Mouse (Mus musculus) cerebellum, adult 2 months (tissue): Measurements from ENCODE around the gene Lrfn4. TPM values are rescaled to one million over a fixed set of nuclear protein-coding genes. Genes with fewer than 3 reads are reported as not detected.
"Not testable (repeated sequence)": the region's sequence is repeated elsewhere in the genome, so short reads cannot be mapped to it uniquely, and the experiment has no call there.

Experiments
- DNase-seq, 2 experiments: peaks; one replicate each; pipeline ENCODE4 v3.0.0; 2021
- H3K27ac ChIP-seq: fragments of 200-500 bp; 2 replicates; pipeline ENCODE4 v1.5.1; 2012; ENCODE audit warnings: low read length, control low read depth, inconsistent platforms; ENCODE audit not compliant: insufficient read depth
- H3K27me3 ChIP-seq: fragments of 200-500 bp; 2 replicates; pipeline ENCODE4 v1.6.1; 2012; ENCODE audit warnings: inconsistent platforms, mild to moderate bottlenecking, low read length, moderate library complexity; ENCODE audit not compliant: control insufficient read depth, insufficient read depth
- H3K4me1 ChIP-seq: fragments of 200-500 bp; 2 replicates; pipeline ENCODE4 v1.6.1; 2011; ENCODE audit warnings: low read length; ENCODE audit not compliant: control insufficient read depth, insufficient read depth
- H3K4me3 ChIP-seq: fragments of 200-500 bp; replicated peaks from 2 replicates; pipeline ENCODE3; 2011; ENCODE audit warnings: mild to moderate bottlenecking, low read depth, low read length, control low read depth; ENCODE audit not compliant: insufficient read depth
- CTCF ChIP-seq: fragments of 200-500 bp; IDR thresholded peaks from 2 replicates; pipeline ENCODE4 v1.5.1; 2011; ENCODE audit warnings: low read depth, mild to moderate bottlenecking, control low read depth, low read length, moderate library complexity, borderline replicate concordance; ENCODE audit not compliant: insufficient read depth
- POLR2A ChIP-seq: fragments of 200-500 bp; IDR thresholded peaks from 2 replicates; pipeline ENCODE4 v1.6.1; 2011; ENCODE audit warnings: low read length, control low read depth, borderline replicate concordance; ENCODE audit not compliant: insufficient read depth
- WGBS: fragments of 180-500 bp; shearing (Covaris S2); methylation state at CpG from one replicate; pipeline ENCODE4 v1.1.7; 2018; 5-methylcytosine and 5-hydroxymethylcytosine counted together
- polyA plus RNA-seq: library from polyadenylated mRNA; depleted of rRNA; stranded (reverse); fragments of >200 nt; gene quantifications from 2 replicates; pipeline ENCODE4 v1.2.3, GENCODE M21; 2012

Lrfn4 gene
- polyA plus RNA-seq, 1 experiment, result 25.7 TPM

DNA sequence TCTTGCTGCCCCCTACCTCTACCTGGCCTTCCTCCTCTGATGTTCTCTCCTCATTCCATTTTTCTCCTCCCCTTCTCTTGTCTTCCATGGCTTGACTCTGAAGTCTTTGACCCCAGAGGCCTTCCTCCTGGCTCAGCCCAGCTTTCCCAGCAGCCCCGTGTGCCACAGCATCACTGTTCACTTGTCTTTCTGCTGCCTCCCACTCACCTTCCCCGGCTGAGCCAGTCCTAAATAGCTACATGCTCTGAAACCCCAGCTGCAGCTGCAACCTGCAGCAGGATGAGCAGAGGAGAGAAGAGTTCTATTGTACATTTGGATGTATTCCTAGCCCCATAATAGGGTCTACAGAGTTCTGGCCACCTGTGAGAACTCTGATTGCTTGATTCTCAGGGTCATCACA is 28.0 kb downstream of the Lrfn4 start:
- DNase-seq, result no peak
- Histone ChIP-seq H3K4me1 (no peaks in the 10 kb centered on the region), H3K4me3 (no peak overlapping the region), H3K27ac (no peak overlapping the region), H3K27me3 (no peaks in the 10 kb centered on the region)
- TF ChIP-seq CTCF (no peak), POLR2A (no peak)
- WGBS, result 75% methylated on average over 2 of the region's 2 CpGs

DNA sequence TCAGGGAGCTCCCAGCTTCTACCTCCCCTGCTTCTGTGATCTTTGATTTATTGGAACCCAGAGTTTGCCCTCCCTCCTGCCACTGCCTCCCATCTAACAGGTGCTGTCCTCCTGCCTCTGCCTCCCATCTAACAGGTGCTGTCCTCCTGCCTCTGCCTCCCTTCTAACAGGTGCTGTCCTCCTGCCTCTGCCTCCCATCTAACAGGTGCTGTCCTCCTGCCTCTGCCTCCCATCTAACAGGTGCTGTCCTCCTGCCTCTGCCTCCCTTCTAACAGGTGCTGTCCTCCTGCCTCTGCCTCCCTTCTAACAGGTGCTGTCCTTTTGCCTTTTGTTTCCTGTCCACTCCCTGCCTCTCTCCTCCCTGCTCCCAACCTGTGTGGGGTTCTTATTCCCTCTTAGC is 28.7 kb downstream of the Lrfn4 start:
- not testable (repeated sequence) for DNase-seq, H3K4me1 ChIP-seq, H3K4me3 ChIP-seq, H3K27ac ChIP-seq, H3K27me3 ChIP-seq

DNA sequence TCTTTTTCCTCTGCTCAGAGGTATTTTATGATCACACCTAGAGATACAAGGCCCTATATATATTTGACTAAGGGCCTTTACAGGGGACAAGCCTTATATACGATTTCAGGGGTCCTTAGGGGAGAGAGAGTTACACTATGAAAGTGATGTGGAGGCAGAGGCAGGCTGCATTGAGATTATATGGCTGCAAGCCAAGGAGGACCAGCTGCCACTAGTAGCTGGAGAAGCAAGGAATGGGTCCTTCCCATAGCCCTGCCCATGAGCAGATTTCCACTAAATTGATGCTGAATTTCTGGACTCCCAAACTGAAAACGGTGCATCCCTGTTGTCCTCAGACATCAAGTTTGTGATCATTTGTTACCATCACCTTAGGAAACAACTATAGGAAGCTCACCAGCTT is 31.6 kb downstream of the Lrfn4 start:
- WGBS, result 15% methylated on average over 2 of the region's 2 CpGs
- no peak for DNase-seq

DNA sequence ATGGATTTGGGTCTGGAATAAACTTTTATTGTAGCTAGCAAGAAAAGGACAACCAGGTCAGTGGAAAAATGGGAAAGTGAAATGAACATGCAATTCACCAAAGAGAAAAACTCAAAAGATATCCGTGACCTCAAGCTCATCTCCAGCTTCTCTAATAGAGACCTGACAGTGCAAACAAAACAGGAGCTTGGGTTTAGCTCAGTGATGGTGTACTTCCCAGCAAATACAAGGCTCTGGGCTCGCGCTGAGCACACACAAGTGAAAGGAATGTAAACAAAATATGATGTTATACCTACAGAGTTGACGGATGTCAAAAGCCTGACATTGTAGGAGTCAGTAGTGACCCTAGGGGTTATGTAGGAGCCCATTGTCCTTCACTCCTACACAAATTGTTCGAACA is 36.2 kb downstream of the Lrfn4 start:
- no peak for DNase-seq
- Histone ChIP-seq H3K4me1 (peaks cover 9% of the 10 kb centered on the region; the same call in 1 of the 2 replicates), H3K4me3 (no peak overlapping the region), H3K27me3 (no peaks in the 10 kb centered on the region), H3K27ac (no peak overlapping the region)
- 90% methylated on average over 5 of the region's 5 CpGs for WGBS
- TF ChIP-seq POLR2A (no peak), CTCF (no peak)

More for the DNA sequence above, 31.6 kb downstream of the Lrfn4 start:
- TF ChIP-seq CTCF (no peak), POLR2A (no peak)
- peaks cover under 1% of the 10 kb centered on the region; the same call in 1 of the 2 replicates for H3K4me1 ChIP-seq
- H3K27me3 ChIP-seq, result no peaks in the 10 kb centered on the region
- no peak overlapping the region for H3K27ac ChIP-seq
- H3K4me3 ChIP-seq, result no peak overlapping the region

DNA sequence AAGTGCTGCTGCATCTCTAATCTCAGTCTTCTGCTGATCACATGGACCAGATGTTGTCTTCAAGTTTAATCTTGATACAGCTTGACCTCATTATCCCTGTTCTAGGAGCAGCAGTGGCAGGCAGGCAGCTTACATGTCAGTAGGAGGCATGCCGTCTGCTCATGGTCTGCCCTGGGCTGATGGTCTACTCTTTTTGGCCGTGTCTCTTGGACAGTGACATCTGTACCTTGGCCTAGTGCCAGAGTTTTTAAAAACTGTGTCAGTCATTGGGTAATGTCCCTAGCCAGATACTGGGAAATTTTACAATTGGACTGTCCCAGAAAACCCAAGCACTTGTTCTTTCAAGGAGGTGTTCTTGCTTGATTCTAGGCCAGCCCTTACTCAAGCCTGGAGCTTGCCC is 36.7 kb downstream of the Lrfn4 start:
- Histone ChIP-seq H3K27me3 (no peaks in the 10 kb centered on the region), H3K27ac (no peak overlapping the region), H3K4me3 (no peak overlapping the region), H3K4me1 (peaks cover 9% of the 10 kb centered on the region; the same call in 1 of the 2 replicates)
- peak; percentile 53 to 81 for DNase-seq
- TF ChIP-seq CTCF (no peak), POLR2A (no peak)
- WGBS, result 6% methylated on average over 2 of the region's 2 CpGs

DNA sequence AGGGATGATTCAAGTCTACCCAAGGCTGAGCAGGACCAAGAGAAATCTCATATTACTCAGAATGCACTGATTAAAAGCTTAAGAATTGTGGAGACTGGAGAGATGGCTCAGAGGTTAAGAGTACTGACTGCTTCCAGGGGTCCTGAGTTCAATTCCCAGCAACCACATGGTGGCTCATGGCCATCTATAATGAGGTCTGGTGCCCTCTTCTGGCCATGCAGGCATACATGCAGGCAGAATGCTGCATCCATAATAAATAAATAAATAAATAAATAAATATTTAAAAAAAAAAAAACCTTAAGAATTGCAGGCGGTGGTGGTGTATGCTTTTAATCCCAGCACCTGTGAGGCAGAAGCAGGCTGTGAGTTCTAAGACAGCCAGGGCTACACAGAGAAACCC is 42.2 kb downstream of the Lrfn4 start:
- no peaks in the 10 kb centered on the region for H3K27me3 ChIP-seq
- 91% methylated on average over 1 of the region's 1 CpGs for WGBS
- no peak overlapping the region for H3K27ac ChIP-seq
- DNase-seq, result no peak
- peak; percentile 21; the same call in 1 of the 2 replicates for TF ChIP-seq CTCF
- TF ChIP-seq POLR2A, result no peak
- peaks cover 3% of the 10 kb centered on the region; the same call in 1 of the 2 replicates for H3K4me1 ChIP-seq
- H3K4me3 ChIP-seq, result no peak overlapping the region

DNA sequence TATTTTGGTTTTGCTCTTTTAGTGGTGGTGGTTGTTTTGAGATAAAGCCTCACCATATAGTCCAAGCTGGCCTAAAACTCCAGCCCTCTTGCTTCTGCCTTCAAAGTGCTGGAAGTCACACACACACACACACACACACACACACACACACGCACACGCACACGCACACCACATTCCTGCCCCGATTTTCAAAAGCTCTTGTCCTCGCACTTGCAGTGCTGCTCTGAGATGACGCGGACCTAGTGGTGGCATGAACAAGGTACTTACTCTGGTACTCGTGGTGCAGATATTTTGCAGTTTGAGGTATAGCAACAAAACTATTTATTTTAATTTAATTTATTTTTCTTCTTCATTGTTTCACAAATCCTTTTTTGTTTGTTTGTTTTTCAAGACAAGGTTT is 43.0 kb downstream of the Lrfn4 start:
- TF ChIP-seq CTCF (no peak), POLR2A (no peak)
- Histone ChIP-seq H3K27me3 (no peaks in the 10 kb centered on the region), H3K4me1 (no peaks in the 10 kb centered on the region), H3K4me3 (no peak overlapping the region), H3K27ac (no peak overlapping the region)
- 83% methylated on average over 8 of the region's 8 CpGs for WGBS
- no peak for DNase-seq

DNA sequence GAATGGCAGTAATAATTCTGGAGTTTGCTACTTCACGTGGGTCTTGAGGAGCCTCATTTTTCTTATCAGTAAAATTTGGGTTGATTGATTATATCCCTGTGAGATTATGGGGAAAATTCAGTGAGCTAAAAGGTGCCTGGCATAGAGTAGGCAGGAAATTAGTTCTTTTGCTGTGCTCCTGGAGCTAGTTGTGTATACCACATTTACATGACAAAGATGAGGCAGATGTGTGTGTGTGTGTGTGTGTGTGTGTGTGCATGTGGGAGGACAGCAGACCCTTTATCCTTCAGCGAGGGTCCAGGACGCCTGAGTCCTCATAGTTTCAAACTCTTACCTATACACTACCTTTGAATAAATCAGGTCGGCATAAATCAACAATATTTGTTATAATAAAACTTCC is 43.4 kb downstream of the Lrfn4 start:
- H3K27ac ChIP-seq, result no peak overlapping the region
- WGBS, result 62% methylated on average over 4 of the region's 4 CpGs

DNA sequence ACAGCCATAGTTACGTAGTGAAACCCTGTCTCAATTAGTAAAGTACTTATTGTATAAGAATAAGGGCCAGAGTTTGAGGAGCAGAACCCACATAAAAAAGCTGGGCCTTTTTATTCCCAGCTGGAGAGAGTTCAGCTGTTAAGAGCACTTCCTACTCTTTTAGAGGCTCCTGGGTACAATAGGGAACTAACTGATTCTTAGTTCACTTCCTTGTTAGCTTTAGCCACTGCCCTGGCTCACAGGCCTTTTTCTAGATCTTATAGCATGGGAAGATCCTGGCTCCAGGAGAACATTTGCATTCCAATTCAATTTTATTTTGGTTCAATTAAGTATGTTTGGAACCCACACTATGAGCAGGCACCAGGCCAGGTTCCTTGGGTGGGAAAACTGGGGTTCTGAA is 43.8 kb downstream of the Lrfn4 start:
- no peak overlapping the region for H3K4me3 ChIP-seq
- no peaks in the 10 kb centered on the region for H3K4me1 ChIP-seq
- 98% methylated on average over 1 of the region's 1 CpGs for WGBS
- DNase-seq, result no peak
- H3K27me3 ChIP-seq, result no peaks in the 10 kb centered on the region
- H3K27ac ChIP-seq, result no peak overlapping the region
- TF ChIP-seq CTCF (no peak), POLR2A (no peak)

More for the DNA sequence above, 43.4 kb downstream of the Lrfn4 start:
- no peak for DNase-seq
- Histone ChIP-seq H3K27me3 (no peaks in the 10 kb centered on the region), H3K4me3 (no peak overlapping the region), H3K4me1 (no peaks in the 10 kb centered on the region)
- TF ChIP-seq CTCF (no peak), POLR2A (no peak)
